Mouse (Mus musculus) right cerebral cortex, postnatal 4 days (tissue): Measurements from ENCODE around the gene Spg11.
A peak's percentile ranks its signal among the peaks of the same experiment; 100 is the strongest.

Experiments
- DNase-seq: peaks from one replicate; pipeline ENCODE4 v3.0.0-alpha.2; 2022

Gene Spg11

DNA sequence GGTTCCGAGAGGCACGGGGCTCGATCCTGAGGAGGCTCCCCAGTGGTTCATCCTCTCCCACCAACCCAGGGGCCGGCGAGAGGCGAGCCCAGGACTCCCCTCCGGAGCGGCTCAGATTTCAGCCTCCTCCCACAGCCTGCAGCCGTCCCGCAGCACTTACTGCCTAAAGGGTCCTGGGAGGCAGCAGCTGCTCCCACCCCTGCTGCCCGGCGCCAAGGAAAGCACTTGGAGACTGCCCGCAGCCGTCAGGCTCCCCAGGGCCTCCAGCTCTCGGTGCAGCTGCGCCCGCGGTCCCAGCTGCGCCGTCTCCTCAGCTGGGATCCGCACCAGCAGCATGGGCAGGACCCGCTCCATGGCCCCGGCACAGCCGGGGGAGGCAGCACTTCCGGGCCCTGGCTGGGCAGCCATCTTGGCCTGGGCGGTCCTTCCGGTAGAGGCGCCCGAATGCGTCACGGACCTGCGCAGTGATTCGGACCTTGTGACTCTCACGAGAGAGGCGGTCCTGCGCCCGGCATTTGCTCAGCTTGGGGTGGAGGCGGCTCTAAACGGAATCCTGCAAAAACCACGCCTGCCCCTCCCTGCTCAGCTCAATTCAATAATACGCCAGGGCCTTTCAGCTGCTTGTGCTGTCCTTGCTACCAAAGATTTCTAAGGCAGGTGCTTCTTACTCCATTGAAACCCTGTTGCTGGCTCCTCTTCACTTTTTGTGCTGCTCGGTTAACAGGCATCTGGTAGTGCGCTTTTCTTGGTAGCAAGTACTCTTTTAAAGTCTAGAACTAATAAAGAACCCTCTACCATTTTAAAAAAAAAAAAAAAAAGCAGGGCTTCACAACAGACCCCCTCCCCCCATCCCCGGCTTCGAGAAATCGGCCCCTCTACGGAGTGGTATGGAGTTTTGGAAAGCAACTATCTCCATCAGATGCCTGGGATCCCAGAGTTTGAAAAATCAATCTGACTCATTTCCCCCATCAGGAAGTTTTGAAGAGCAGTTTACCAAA lies at the start of gene Spg11:
Gene Spg11 (minus strand): TSS at position 426 of the 998 bp plus-strand sequence.
- DNase-seq = peak; percentile 94

GRCm38 (mm10) chr2:122164293-122164692 lies 46.1 kb upstream of the Spg11 start:
- no peak for DNase-seq

- no peak for DNase-seq
Measured at GRCm38 (mm10) chr2:122163430-122164195, 45.4 kb upstream of the Spg11 start.

- DNase-seq = no peak
Measured at GRCm38 (mm10) chr2:122162529-122162928, 44.3 kb upstream of the Spg11 start.

- DNase-seq = no peak
Measured at GRCm38 (mm10) chr2:122161542-122161941, 43.4 kb upstream of the Spg11 start.

- peak; percentile 77 for DNase-seq
Measured at GRCm38 (mm10) chr2:122160680-122161079, 42.5 kb upstream of the Spg11 start, which contains the start of gene Trim69. Gene Trim69, plus strand, starts transcription at chr2:122160700.

DNA sequence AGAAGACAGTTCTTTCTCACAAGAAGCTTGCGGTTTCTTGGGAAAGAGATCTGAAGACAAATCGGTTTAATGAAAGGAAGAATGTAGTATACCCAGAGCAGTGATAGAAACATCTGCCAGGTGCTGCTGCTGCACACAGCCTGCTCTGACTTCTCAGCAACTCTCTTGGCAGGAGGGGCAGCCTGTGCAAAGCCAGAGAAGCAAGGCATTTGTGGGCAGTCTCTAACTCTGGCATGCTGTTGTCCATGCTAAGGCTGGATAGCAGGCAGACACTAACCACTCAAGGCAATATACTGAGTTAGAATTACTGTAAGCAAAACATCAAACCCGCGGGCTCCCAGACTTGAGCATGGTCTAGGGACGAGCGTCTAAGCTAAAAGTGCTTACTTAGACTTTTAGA lies 41.5 kb upstream of the Spg11 start:
- DNase-seq = no peak

DNA sequence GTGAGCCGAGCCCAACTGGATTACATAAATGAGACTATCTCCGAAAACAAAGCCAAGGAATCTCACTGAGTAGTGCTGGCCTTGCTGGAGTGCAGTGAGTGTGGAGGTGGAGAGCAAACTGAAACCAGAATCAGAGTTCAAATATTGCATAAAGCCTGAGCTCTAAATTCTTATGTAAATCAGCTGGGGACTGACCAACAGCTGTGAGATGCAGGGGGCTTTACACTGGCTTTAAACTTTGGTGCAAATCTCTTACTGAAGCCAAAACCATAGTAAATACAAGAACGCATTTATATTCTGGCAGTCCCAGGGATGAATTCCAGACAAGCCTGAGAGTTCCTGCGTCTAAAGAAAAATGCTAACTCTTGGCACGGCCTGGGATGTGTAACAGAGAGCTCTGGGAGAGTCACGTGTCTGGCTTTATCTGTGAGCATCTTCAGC lies 40.2 kb upstream of the Spg11 start:
- no peak for DNase-seq

GRCm38 (mm10) chr2:122157561-122157960 lies 39.4 kb upstream of the Spg11 start:
- DNase-seq = no peak

- DNase-seq = no peak
Measured at GRCm38 (mm10) chr2:122156051-122156700, 38.0 kb upstream of the Spg11 start.

GRCm38 (mm10) chr2:122155292-122155691 lies 37.1 kb upstream of the Spg11 start:
- no peak for DNase-seq

DNA sequence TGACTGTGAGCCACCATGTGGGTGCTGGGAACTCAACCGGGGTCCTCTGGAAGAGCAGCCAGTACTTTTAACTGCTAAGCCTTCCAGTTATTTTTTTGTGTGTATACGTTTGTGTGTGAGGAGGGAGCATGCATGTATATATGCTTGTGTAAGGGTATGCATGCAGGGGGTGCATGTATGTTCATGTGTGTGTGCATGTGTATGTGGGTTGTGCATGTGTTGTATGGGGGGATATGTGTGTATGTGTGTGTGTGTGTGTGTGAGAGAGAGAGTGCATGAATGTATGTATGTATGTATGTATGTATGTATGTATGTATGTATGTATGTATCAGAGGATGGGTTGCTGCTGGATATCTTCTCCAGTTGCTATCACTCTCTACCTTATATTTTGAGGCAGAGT lies 36.3 kb upstream of the Spg11 start:
- no peak for DNase-seq

DNA sequence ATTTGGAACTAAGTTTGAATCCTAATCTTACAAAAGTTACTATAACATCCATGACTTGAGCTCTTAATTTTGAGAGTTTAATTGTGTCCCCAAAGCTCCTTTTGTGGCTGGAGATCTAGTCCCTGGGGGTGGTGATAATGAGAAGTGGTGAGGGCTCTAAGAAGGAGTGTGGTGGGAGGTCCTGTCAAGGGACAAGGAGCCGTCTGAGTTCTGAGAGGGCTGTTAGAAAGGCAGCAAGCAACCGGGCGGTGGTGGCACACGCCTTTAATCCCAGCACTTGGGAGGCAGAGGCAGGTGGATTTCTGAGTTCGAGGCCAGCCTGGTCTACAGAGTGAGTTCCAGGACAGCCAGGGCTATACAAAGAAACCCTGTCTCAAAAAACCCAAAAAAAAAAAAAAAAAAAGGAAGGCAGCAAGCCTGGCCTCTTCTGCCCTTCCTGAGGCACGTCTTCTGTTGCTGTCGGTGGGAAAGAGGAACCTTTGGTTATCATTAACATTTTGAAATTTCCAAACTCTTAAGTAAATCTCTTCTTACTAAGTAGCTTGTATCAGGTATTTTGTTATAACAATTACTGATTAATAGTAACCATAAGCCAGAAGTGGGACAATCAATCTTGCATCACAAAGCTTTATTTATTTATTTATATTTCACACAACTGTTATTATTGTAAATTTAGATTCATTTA lies 35.6 kb upstream of the Spg11 start:
- DNase-seq = no peak

- no peak for DNase-seq
Measured at GRCm38 (mm10) chr2:122152850-122153249, 34.7 kb upstream of the Spg11 start.

DNA sequence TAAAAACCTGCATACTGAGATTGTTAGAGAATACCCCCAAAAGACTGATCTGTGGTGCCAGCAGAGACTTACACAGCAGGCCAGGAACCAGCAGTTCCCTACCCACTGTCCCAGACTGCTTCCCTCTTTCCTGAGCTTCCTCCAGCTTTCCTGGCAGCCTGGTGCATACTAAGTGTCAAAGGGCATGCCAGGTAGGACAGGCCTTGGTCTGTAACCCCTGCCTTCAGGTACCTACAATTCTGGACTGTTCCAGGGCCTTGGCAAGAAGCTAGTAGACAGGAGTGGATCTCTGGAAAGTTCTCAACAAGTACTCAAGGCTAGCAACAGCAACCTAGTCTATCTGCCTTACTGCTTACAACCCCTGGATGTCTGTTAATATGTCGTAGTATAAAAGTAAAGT lies 33.0 kb upstream of the Spg11 start:
- no peak for DNase-seq

GRCm38 (mm10) chr2:122149716-122150115 lies 31.5 kb upstream of the Spg11 start:
- DNase-seq = no peak

- no peak for DNase-seq
Measured at GRCm38 (mm10) chr2:122149316-122149715, 31.1 kb upstream of the Spg11 start.

DNA sequence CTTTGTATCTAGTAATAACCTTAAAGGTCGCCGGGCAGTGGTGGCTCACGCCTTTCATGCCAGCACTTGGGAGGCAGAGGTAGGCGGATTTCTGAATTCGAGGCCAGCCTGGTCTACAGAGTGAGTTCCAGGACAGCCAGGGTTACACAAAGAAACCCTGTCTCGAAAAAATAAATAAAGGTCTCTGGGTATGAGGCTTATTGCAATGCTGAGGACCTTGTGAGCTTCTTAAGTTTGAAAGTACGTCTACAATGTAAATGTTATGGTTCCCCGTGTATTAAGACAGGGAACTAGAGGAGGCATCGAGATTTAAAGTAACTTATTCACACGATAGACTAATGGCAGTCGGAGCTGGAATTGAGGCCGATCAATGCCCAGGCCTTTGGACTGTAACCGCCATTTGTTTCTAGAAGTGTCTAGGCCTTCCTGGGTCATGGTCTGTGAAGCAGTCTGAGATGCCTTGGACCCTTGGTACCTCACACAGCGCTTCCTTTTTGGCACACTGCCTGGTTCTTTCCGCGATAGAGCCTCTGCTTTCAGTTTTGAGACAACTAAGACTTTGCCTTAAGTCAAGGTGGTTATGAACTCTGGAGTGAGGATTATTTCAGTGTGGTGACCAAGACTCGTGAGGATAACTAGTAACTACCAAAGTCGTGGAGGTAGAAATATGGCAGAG lies 30.2 kb upstream of the Spg11 start:
- peak; percentile 11 for DNase-seq

DNA sequence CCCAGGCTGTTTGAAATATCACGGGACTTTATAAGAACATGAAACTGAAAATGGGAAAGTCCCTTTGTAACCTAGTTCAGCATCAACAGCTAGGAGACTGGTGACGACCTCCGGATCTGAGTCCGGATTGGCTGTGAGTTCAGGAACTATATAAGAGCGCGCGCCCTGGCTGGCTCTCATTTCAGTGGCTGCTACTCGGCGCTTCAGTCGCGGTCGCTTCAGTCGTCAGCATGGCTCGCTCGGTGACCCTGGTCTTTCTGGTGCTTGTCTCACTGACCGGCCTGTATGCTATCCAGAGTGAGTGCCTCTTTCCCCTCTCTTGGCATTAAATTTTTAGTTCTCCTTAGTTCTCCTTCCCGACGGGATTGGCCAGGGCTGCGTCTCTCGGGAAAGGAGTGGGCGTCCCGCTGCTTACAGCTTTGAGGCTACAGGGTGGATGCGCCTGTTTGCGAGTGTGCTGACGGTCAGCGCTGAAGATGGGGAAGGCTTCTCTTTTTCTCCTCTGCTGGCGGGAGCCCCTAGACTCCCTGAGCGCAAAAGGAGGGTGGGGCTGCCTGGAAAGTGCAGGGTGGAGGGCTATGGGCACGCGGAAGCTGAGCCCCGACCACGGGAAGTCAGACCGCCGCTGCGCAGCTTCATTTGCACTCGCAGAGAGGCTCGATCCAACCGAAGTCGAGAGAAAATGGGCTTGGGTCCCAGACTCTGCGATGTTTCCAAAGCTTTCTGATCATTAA lies 29.5 kb upstream of the Spg11 start, which contains the start of gene B2m:
Gene B2m (plus strand): TSS at position 179 of the 734 bp plus-strand sequence.
- DNase-seq = peak; percentile 89

GRCm38 (mm10) chr2:122146687-122147086 lies 28.5 kb upstream of the Spg11 start:
- no peak for DNase-seq

- DNase-seq = no peak
Measured at GRCm38 (mm10) chr2:122145756-122146155, 27.6 kb upstream of the Spg11 start.
